Mouse (Mus musculus) heart, embryonic 10.5 days (tissue): Measurements from ENCODE around the gene Zcchc24. TPM values are rescaled to one million over a fixed set of nuclear protein-coding genes. Genes with fewer than 3 reads are reported as not detected.

Source experiments
- DNase-seq: peaks from one replicate; pipeline ENCODE4 v3.0.0-alpha.2; 2017; ENCODE audit warnings: low spot score
- H3K27ac ChIP-seq: fragments of 300-500 bp; sonication (generic); 2 replicates; pipeline ENCODE4 v1.5.1; 2016; ENCODE audit warnings: mild to moderate bottlenecking
- H3K27me3 ChIP-seq: fragments of 300-500 bp; sonication (generic); 2 replicates; pipeline ENCODE4 v1.6.1; 2016; ENCODE audit warnings: mild to moderate bottlenecking; ENCODE audit not compliant: poor library complexity, insufficient read depth, severe bottlenecking
- H3K36me3 ChIP-seq: fragments of 300-500 bp; sonication (generic); 2 replicates; pipeline ENCODE4 v1.6.1; 2016; ENCODE audit warnings: mild to moderate bottlenecking, moderate library complexity
- H3K4me1 ChIP-seq: fragments of 300-500 bp; sonication (generic); 2 replicates; pipeline ENCODE4 v1.6.1; 2016; ENCODE audit warnings: mild to moderate bottlenecking
- H3K4me3 ChIP-seq: fragments of 300-500 bp; sonication (generic); 2 replicates; pipeline ENCODE4 v1.5.1; 2016; ENCODE audit warnings: mild to moderate bottlenecking, moderate library complexity
- H3K9me3 ChIP-seq: fragments of 300-500 bp; sonication (generic); 2 replicates; pipeline ENCODE4 v1.6.1; 2016; ENCODE audit warnings: mild to moderate bottlenecking, moderate library complexity
- WGBS: fragments of 180-500 bp; shearing (Covaris S2); methylation state at CpG from one replicate; pipeline ENCODE4 v1.1.7; 2016; 5-methylcytosine and 5-hydroxymethylcytosine counted together
- polyA plus RNA-seq: library from polyadenylated mRNA; unstranded; fragments of >200 nt; fragmentation: Nextera tagmentation; extraction: Ambion mirVana; gene quantifications from 2 replicates; pipeline ENCODE4 v1.2.1, GENCODE M21; 2016

Zcchc24 gene
- polyA plus RNA-seq, 1 experiment from 2014 or later, result 15.2 TPM

DNA sequence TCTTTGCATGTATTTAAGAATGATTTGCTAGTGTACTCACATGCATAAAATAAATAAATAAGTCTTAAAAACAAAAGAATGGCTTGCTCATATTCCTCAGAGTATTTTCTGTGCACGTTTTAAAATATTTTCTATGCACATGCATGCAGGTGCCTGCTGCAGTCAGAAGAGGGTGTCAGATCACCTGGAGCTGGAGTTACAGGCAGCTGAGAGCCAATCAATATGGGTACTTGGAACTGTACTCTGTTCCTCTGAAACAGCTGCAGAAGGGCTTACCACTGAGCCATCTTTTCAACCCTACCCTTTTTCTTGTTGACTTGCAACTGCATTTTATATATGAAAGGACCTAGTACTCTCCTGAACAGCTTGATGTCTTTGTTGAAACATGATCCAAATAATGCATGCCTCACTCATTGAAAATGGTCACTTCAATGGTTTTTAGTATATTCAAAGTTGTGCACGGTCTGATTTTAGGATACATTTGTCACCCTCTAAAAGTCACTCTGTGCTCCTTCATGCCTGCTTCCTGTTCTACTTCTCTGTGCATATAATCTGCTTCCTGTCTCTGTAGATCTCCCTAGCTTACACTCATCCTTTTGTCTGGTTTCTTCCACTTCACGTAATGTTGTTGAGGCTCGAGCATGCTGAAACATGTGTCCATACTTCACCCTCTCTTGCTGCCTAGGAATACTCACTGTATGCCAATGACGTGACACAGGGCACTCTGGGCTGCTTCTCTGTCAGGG lies 47.7 kb downstream of the Zcchc24 start:
- no peak overlapping the region for H3K27ac ChIP-seq
- whole genome bisulfite sequencing, result 89% methylated on average over 5 of the region's 5 CpGs
- H3K4me1 ChIP-seq, result peaks cover 61% of the 10 kb centered on the region
- no peaks in the 10 kb centered on the region for H3K9me3 ChIP-seq
- no peaks in the 10 kb centered on the region for H3K27me3 ChIP-seq
- no peak for DNase-seq
- H3K36me3 ChIP-seq, result peaks cover 17% of the 10 kb centered on the region
- H3K4me3 ChIP-seq, result no peak overlapping the region

DNA sequence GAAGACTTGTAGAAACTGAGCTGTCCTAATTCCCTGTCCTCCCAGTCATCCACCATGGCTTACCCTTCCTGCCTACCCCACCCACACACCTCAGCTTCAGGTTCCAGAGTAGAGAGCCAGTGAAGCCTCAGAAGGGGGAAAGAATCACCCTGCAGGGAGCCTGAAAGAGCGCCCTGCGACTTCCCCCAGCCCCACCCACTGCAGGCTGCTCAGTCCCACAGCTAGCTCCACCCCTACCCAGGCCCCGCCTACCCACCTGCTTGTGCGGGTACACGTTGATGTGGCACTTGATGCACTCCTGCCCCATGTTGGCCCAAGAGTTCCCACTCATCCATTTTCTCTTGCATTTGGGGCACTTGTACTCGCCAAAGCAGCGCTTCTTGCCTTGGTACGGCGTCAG lies 49.5 kb downstream of the Zcchc24 start:
- H3K9me3 ChIP-seq, result no peaks in the 10 kb centered on the region
- H3K4me1 ChIP-seq, result peaks cover 44% of the 10 kb centered on the region
- peak overlapping the region; percentile 80 for H3K27ac ChIP-seq
- H3K27me3 ChIP-seq, result 0 out of 2 replicates have a peak, but pooled peaks cover 6% of the 10 kb centered on the region
- WGBS, result 49% methylated on average over 9 of the region's 9 CpGs
- no peak overlapping the region for H3K4me3 ChIP-seq
- DNase-seq, result no peak
- peaks cover 34% of the 10 kb centered on the region for H3K36me3 ChIP-seq

DNA sequence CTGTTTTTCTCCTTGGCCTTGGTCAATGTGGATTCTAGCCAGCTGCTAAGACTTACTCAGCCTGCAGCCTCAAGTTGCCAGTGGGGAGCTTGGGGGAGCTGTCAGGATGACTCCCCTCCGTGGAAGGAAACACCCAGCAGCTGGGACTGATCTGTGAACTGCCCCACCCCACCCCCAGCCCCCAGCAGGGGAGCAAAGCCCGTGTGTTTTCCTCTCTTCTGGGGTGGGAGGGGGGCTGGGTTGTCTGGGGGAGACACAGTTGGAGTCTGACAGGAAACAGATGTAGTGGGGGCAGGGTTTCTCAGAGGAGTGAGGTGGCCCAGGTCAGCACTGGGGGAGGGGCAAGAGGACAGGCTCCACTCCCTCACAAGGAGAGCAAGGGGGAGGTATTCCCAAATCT lies 50.4 kb downstream of the Zcchc24 start:
- H3K4me3 ChIP-seq, result 0 out of 2 replicates have a peak overlapping the region, but pooled peaks have one; percentile 6
- H3K9me3 ChIP-seq, result no peaks in the 10 kb centered on the region
- peaks cover 40% of the 10 kb centered on the region for H3K4me1 ChIP-seq

DNA sequence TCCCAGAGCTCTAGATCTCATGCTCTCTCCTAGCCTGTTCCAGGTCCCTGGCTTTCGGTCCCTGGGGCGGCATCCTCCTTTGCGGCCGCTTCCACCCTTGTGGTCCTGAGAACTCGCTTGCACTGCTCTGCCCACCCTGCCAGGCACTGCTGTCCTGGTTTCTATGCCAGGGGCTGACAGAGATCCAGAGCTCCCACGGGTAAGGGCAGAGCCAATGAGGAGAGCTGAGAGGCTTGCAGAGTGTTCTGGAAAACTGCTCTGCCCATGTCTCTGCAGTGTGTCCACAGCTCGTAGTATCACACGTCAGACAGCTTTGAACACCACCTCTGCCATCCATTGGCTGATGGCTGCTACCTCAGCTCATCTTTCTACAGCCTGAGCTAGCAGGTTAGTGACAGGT lies 51.1 kb downstream of the Zcchc24 start:
- Histone ChIP-seq H3K9me3 (no peaks in the 10 kb centered on the region), H3K27ac (peak overlapping the region; percentile 80), H3K4me1 (peaks cover 37% of the 10 kb centered on the region), H3K27me3 (0 out of 2 replicates have a peak, but pooled peaks cover 6% of the 10 kb centered on the region), H3K36me3 (peaks cover 41% of the 10 kb centered on the region), H3K4me3 (no peak overlapping the region)
- DNase-seq, result no peak
- 78% methylated on average over 8 of the region's 8 CpGs for WGBS

More for the DNA sequence above, 50.4 kb downstream of the Zcchc24 start:
- Histone ChIP-seq H3K27me3 (0 out of 2 replicates have a peak, but pooled peaks cover 6% of the 10 kb centered on the region), H3K27ac (peak overlapping the region; percentile 80), H3K36me3 (peaks cover 41% of the 10 kb centered on the region)
- no peak for DNase-seq
- 0% methylated on average over 2 of the region's 2 CpGs for WGBS

DNA sequence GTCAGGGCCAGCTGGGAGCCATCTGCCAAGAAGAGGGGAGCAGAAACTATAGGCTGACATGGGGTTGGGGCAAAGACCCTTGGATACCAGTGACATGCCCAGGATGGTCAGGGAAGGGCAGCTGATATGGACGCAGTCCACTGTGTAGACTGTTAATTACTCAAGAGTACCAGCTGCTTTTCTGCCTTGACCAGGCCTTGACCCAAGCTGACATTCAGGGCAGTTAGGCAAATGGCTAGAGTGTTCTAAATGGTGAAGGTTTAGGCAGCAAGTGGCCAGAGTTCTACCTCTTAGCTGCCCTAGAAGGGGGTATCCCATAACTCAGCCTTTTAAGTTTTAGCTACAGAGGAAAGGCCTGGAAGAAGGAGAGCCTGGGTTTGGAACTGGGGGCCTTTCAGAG lies 52.3 kb downstream of the Zcchc24 start:
- Histone ChIP-seq H3K9me3 (no peaks in the 10 kb centered on the region), H3K27me3 (0 out of 2 replicates have a peak, but pooled peaks cover 6% of the 10 kb centered on the region), H3K4me3 (no peak overlapping the region), H3K4me1 (peaks cover 43% of the 10 kb centered on the region), H3K27ac (peak overlapping the region; percentile 36; the same call in 1 of the 2 replicates), H3K36me3 (peaks cover 40% of the 10 kb centered on the region)
- WGBS, result 72% methylated on average over 1 of the region's 1 CpGs
- no peak for DNase-seq

DNA sequence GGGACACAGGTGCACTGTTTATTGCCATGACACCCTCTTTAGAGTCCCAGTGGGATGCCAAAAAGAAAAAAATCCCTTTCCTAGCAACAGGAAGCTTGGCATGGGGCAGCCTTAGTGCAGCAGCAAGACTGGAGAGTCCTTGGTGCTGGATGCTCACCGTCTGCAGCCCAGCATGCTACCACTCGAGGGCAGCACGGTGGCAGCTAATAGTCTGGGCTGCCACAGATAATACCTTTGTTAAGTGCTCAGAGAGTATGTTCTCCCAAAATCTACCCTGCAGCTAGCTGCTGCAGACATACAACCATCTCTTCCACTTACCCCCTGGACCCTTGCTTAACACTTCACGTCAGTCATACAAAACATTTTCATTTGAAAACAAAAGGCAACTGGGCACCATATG lies 55.4 kb downstream of the Zcchc24 start:
- no peak for DNase-seq
- 0 out of 2 replicates have a peak, but pooled peaks cover 6% of the 10 kb centered on the region for H3K27me3 ChIP-seq
- H3K9me3 ChIP-seq, result no peaks in the 10 kb centered on the region
- H3K36me3 ChIP-seq, result peaks cover 26% of the 10 kb centered on the region
- H3K4me3 ChIP-seq, result no peak overlapping the region
- peaks cover 58% of the 10 kb centered on the region for H3K4me1 ChIP-seq
- no peak overlapping the region for H3K27ac ChIP-seq
- 22% methylated on average over 4 of the region's 4 CpGs for WGBS

DNA sequence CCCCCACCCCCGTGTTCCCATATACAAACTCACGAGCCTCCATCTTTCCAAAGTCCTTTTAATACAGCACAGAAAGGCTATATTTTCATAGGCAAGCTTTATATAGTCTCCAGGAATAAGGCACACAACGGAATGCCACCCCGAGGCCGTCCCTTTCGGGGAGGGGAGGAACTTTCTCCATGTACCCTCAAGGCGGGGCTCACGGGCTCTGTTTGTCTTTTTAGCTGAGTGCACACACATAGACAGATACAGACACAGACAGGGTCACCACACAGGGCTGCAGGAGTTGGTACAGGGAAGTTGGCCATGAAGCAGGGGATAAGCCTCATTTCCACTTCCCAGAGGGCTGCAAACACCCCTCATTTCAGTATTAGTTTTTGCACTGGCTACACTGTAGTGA lies 57.2 kb downstream of the Zcchc24 start:
- Histone ChIP-seq H3K27ac (peak overlapping the region; percentile 86), H3K4me3 (no peak overlapping the region), H3K36me3 (peaks cover 23% of the 10 kb centered on the region), H3K4me1 (peaks cover 56% of the 10 kb centered on the region), H3K27me3 (0 out of 2 replicates have a peak, but pooled peaks cover 6% of the 10 kb centered on the region), H3K9me3 (no peaks in the 10 kb centered on the region)
- 67% methylated on average over 8 of the region's 8 CpGs for WGBS
- DNase-seq, result no peak

DNA sequence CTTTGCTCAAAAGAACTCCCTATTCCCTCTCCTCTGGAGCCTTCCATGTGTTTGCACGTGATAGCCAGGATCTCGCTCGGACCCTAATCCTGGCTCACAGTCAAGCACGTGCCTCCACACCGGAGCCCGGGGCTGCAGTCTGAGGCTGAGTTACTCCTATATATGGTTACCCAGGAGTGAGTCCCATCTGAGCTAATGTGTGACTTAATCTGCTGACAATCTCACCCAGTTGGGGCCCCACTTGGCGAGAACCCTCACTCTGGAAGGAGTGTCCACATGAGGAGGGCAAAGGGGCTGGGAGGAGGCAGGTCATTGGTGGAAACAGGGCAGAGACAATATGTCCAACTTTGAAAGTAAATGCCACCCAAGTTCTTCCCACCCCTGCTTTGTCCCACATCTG lies 57.7 kb downstream of the Zcchc24 start:
- DNase-seq, result peak; percentile 89
- H3K36me3 ChIP-seq, result peaks cover 23% of the 10 kb centered on the region
- no peaks in the 10 kb centered on the region for H3K9me3 ChIP-seq
- H3K27ac ChIP-seq, result peak overlapping the region; percentile 86
- no peak overlapping the region; the same call in 1 of the 2 replicates for H3K4me3 ChIP-seq
- 35% methylated on average over 7 of the region's 7 CpGs for WGBS
- H3K4me1 ChIP-seq, result peaks cover 56% of the 10 kb centered on the region
- H3K27me3 ChIP-seq, result 0 out of 2 replicates have a peak, but pooled peaks cover 6% of the 10 kb centered on the region

DNA sequence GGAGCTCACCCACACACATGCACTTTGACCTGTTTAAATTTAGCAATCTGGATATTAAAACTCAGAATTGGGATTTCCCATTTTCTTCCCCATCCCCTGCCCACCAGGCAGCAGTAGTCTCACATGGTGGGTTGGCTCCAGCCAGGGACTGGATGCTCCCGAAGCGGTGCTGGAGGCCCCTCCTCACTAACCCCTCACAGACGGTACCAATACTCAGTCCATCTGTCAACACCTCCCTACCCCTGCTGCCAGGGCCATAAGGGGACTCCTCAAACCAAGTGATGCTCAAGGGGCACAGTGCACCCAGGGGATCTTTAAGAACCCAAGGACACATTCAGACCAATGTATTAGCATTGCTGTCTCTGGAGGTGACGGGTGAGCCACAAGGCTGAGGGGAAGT lies 58.2 kb downstream of the Zcchc24 start:
- H3K36me3 ChIP-seq, result peaks cover 20% of the 10 kb centered on the region
- no peak overlapping the region for H3K4me3 ChIP-seq
- peak overlapping the region; percentile 86 for H3K27ac ChIP-seq
- 0 out of 2 replicates have a peak, but pooled peaks cover 6% of the 10 kb centered on the region for H3K27me3 ChIP-seq
- no peak for DNase-seq
- peaks cover 56% of the 10 kb centered on the region for H3K4me1 ChIP-seq
- 43% methylated on average over 4 of the region's 4 CpGs for WGBS
- H3K9me3 ChIP-seq, result no peaks in the 10 kb centered on the region

DNA sequence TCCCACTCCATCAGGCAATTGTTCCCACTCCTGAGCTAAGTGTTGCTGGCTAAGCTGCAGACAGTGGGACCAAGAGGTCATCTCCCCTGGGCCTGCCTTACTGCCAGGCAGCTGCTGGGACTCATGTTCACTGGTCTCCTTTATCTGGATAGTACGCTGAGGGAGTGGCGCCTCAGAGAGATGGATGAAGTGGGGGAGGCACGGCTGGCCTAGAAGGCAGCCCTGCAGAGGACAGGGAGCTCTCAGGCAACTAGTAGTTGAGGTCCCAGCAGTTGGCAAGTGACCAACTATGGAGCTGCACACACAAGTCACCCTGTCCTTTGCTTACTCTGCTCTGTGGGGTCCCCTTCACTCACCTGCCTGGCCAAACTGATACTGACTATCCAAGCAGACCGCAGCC lies 58.8 kb downstream of the Zcchc24 start:
- DNase-seq, result no peak
- Histone ChIP-seq H3K4me3 (no peak overlapping the region), H3K4me1 (peaks cover 56% of the 10 kb centered on the region), H3K27me3 (0 out of 2 replicates have a peak, but pooled peaks cover 5% of the 10 kb centered on the region), H3K36me3 (peaks cover 14% of the 10 kb centered on the region), H3K27ac (peak overlapping the region; percentile 86), H3K9me3 (no peaks in the 10 kb centered on the region)
- WGBS, result 25% methylated on average over 4 of the region's 4 CpGs

DNA sequence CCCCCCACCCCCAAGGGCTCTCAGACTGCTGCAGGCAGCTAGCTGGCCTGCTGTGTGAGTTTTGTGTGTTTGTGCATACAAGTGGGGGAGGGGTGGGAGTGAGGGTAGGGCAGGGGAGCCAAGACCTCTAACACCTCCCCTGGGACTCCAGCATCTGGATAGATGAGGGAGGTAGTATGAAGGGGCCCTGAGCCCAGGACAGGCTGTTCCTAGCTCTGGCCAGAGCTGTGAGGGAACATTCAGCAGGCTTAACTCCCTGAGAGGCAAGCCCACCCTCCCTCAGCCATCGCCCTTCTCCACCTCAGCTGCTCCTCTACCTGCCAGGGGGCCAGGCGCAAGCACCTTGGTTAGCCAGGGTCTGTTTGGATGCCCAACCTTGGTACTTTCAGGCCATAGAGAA lies 59.9 kb downstream of the Zcchc24 start:
- H3K9me3 ChIP-seq, result no peaks in the 10 kb centered on the region
- 74% methylated on average over 2 of the region's 2 CpGs for WGBS
- H3K4me1 ChIP-seq, result peaks cover 52% of the 10 kb centered on the region
- peaks cover 2% of the 10 kb centered on the region; the same call in 1 of the 2 replicates for H3K36me3 ChIP-seq
- H3K27me3 ChIP-seq, result no peaks in the 10 kb centered on the region
- DNase-seq, result no peak
- peak overlapping the region; percentile 86 for H3K27ac ChIP-seq
- no peak overlapping the region for H3K4me3 ChIP-seq

DNA sequence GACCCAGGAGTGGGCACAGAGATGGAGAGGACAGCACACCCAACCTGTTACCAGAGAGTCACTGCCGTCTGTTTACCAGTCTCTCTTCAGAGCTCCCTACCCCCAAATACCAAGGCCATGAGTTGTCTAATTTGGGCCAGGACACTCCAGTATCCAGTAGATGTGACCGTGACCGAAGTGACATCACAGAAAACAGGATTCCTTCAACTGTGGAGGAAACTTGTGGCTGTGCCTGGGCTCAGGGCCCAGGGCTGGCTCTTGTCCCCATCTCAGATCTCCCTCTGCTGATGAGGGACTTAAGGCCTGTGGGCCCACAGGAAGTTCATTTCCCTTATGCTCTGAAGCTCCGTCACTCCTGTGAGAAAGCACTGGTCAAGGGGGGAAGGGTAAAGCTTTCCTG lies 60.4 kb downstream of the Zcchc24 start:
- Histone ChIP-seq H3K36me3 (no peaks in the 10 kb centered on the region), H3K4me3 (no peak overlapping the region), H3K9me3 (no peaks in the 10 kb centered on the region), H3K4me1 (peaks cover 50% of the 10 kb centered on the region), H3K27ac (peak overlapping the region; percentile 86), H3K27me3 (no peaks in the 10 kb centered on the region)
- WGBS, result 53% methylated on average over 4 of the region's 4 CpGs
- no peak for DNase-seq

DNA sequence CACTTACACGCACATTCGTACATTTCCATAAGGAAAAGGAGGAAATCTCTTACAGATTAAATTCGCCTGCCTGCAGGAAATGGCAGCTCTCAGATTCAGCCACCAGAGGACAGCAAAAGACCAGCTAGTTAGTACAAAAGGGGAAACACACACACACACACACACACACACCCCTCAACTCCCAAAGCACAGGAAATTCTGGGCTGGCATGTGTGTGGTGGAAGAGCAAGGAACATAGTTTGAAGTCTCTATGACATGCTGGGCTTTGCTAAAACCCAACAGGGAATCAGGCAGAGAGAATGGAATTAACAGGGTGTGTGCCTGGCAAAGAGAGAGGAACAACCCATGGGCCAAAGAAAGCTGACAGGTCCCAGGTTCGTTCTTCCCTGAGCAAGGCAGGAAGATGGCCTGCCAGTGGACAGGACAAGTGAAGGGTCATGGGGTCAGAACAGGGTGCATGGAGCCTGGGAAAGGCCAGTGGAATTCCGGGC lies 61.1 kb downstream of the Zcchc24 start:
- H3K9me3 ChIP-seq, result no peaks in the 10 kb centered on the region
- no peak overlapping the region for H3K4me3 ChIP-seq
- H3K27ac ChIP-seq, result peak overlapping the region; percentile 86; the same call in 1 of the 2 replicates
- no peaks in the 10 kb centered on the region for H3K36me3 ChIP-seq
- DNase-seq, result no peak
- H3K4me1 ChIP-seq, result peaks cover 50% of the 10 kb centered on the region
- no peaks in the 10 kb centered on the region for H3K27me3 ChIP-seq
- WGBS, result 44% methylated on average over 5 of the region's 5 CpGs
